Mouse (Mus musculus) limb, embryonic 15.5 days (tissue): ENCODE results near the gene Cadm2. TPM values are rescaled to one million over a fixed set of nuclear protein-coding genes. Genes with fewer than 3 reads are reported as not detected.

ENCODE experiments used
- ATAC-seq: fragments of 200-750 bp; cut with Nextera tagmentation; 2 replicates; pipeline ENCODE4 v1.8.0; 2017; ENCODE audit warnings: low read depth, moderate TSS enrichment; ENCODE audit not compliant: insufficient number of reproducible peaks, low FRiP score, low TSS enrichment
- H3K27ac ChIP-seq: fragments of 300-500 bp; sonication (generic); 2 replicates; pipeline ENCODE4 v1.5.1; 2015; ENCODE audit warnings: moderate library complexity, mild to moderate bottlenecking, inconsistent platforms
- H3K27me3 ChIP-seq: fragments of 300-500 bp; sonication (generic); 2 replicates; pipeline ENCODE4 v1.6.1; 2015; ENCODE audit warnings: inconsistent platforms
- H3K36me3 ChIP-seq: fragments of 300-500 bp; sonication (generic); 2 replicates; pipeline ENCODE4 v1.6.1; 2015; ENCODE audit warnings: inconsistent platforms
- H3K4me1 ChIP-seq: fragments of 300-500 bp; sonication (generic); 2 replicates; pipeline ENCODE4 v1.6.1; 2015; ENCODE audit warnings: inconsistent platforms
- H3K4me2 ChIP-seq: fragments of 300-500 bp; sonication (generic); 2 replicates; pipeline ENCODE4 v1.6.1; 2015; ENCODE audit warnings: mild to moderate bottlenecking, inconsistent platforms
- H3K4me3 ChIP-seq: fragments of 300-500 bp; sonication (generic); 2 replicates; pipeline ENCODE4 v1.5.1; 2015; ENCODE audit warnings: mild to moderate bottlenecking, inconsistent platforms
- H3K9ac ChIP-seq: fragments of 300-500 bp; sonication (generic); 2 replicates; pipeline ENCODE4 v1.6.1; 2015; ENCODE audit warnings: inconsistent platforms
- H3K9me3 ChIP-seq: fragments of 300-500 bp; sonication (generic); 2 replicates; pipeline ENCODE4 v1.6.1; 2016; ENCODE audit warnings: inconsistent platforms
- WGBS: fragments of 180-500 bp; shearing (Covaris S2); methylation state at CpG from one replicate; pipeline ENCODE4 v1.1.7; 2015; 5-methylcytosine and 5-hydroxymethylcytosine counted together
- polyA plus RNA-seq: library from polyadenylated mRNA; unstranded; fragments of >200 nt; fragmentation: Nextera tagmentation; extraction: Ambion mirVana; gene quantifications from 2 replicates; pipeline ENCODE4 v1.2.1, GENCODE M21; 2015

Cadm2 gene
- polyA plus RNA-seq, result 3.1 and 3.3 TPM in 2 replicates

GRCm38 (mm10) chr16:67620826-67621505 lies at the start of gene Cadm2:
Gene Cadm2, minus strand, starts transcription at chr16:67620908.
- under 1% methylated on average over 14 of the region's 35 CpGs for WGBS

DNA sequence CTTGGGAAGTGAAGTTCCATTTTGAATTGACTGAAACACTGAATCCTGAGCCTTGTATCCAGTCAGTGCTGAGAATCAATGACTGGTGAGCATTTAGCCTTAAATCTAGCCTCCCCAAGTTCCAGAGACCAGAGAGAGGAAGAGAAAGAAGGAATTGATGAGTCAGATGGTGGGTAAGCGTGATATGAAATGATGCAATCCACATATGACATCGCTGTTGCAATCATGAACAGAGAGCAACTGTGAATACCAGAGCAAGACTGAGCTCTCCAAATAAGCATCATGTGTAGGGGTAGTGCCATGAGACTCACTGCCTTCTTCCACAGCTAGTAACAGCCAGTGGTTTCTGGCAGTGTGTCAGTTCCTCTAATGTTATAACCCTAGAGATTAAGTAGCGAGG lies 26.2 kb upstream of the Cadm2 start:
- no peaks in the 10 kb centered on the region for H3K36me3 ChIP-seq
- no peak overlapping the region for H3K4me3 ChIP-seq
- no peaks in the 10 kb centered on the region for H3K27me3 ChIP-seq
- no peak for ATAC-seq
- H3K9me3 ChIP-seq, result no peaks in the 10 kb centered on the region
- H3K4me1 ChIP-seq, result no peaks in the 10 kb centered on the region
- H3K27ac ChIP-seq, result no peak overlapping the region
- H3K4me2 ChIP-seq, result no peak overlapping the region
- WGBS, result 86% methylated on average over 3 of the region's 3 CpGs
- no peak overlapping the region for H3K9ac ChIP-seq

More at GRCm38 (mm10) chr16:67620826-67621505, at the start of gene Cadm2:
- peak within 1 kb of the TSS; percentile 95 for H3K4me2 ChIP-seq
- ATAC-seq, result peak; percentile 100
- H3K4me1 ChIP-seq, result peaks cover 18% of the 10 kb centered on the region
- peak within 1 kb of the TSS; percentile 50 for H3K9ac ChIP-seq
- no peak within 1 kb of the TSS for H3K27ac ChIP-seq
- peaks cover 17% of the 10 kb centered on the region for H3K27me3 ChIP-seq
- H3K4me3 ChIP-seq, result peak within 1 kb of the TSS; percentile 71
- no peaks in the 10 kb centered on the region for H3K9me3 ChIP-seq
- no peaks in the 10 kb centered on the region for H3K36me3 ChIP-seq

- H3K4me3 ChIP-seq, result no peak overlapping the region
- no peak overlapping the region for H3K4me2 ChIP-seq
- H3K36me3 ChIP-seq, result no peaks in the 10 kb centered on the region
- no peaks in the 10 kb centered on the region for H3K27me3 ChIP-seq
- ATAC-seq, result no peak
- no peaks in the 10 kb centered on the region for H3K9me3 ChIP-seq
- no peak overlapping the region for H3K9ac ChIP-seq
- WGBS, result 85% methylated on average over 4 of the region's 4 CpGs
- H3K27ac ChIP-seq, result no peak overlapping the region
- no peaks in the 10 kb centered on the region for H3K4me1 ChIP-seq
Measured at GRCm38 (mm10) chr16:67643651-67644050, 22.9 kb upstream of the Cadm2 start.

- ATAC-seq, result peak; percentile 33
- Histone ChIP-seq H3K4me2 (peak overlapping the region; percentile 95), H3K9ac (peak overlapping the region; percentile 50), H3K27ac (no peak overlapping the region), H3K4me3 (peak overlapping the region; percentile 71), H3K9me3 (no peaks in the 10 kb centered on the region), H3K27me3 (peaks cover 17% of the 10 kb centered on the region), H3K36me3 (no peaks in the 10 kb centered on the region), H3K4me1 (peaks cover 18% of the 10 kb centered on the region)
- under 1% methylated on average over 54 of the region's 61 CpGs for WGBS
Measured at GRCm38 (mm10) chr16:67619906-67620781, 564 bp downstream of the Cadm2 start.

DNA sequence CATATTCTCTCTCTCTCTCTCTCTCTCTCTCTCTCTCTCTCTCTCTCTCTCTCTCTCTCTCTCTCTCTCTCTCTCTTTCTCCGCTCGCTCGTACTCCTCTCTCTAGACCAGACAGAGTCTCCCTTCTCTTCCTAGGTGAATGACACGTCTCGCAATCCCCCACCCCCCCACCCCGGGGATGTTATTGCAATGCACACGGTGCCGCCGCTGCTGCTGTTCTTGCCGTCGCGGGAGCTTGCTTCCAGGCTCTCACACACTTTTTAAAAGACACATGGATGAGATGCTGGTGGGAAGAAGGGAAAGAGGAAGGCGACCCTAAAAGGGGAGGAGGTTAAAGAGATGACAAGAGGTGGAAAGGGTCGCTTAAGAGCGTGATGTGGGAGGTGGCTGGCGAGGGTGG lies 1.3 kb downstream of the Cadm2 start:
- no peak overlapping the region for H3K27ac ChIP-seq
- peak overlapping the region; percentile 95 for H3K4me2 ChIP-seq
- ATAC-seq, result no peak
- peak overlapping the region; percentile 71 for H3K4me3 ChIP-seq
- no peak overlapping the region for H3K9ac ChIP-seq
- H3K27me3 ChIP-seq, result peaks cover 17% of the 10 kb centered on the region
- WGBS, result 2% methylated on average over 16 of the region's 16 CpGs
- H3K36me3 ChIP-seq, result no peaks in the 10 kb centered on the region
- peaks cover 18% of the 10 kb centered on the region for H3K4me1 ChIP-seq
- no peaks in the 10 kb centered on the region for H3K9me3 ChIP-seq

- Histone ChIP-seq H3K9ac (no peak overlapping the region), H3K9me3 (no peaks in the 10 kb centered on the region), H3K36me3 (no peaks in the 10 kb centered on the region), H3K4me2 (peak overlapping the region; percentile 95; the same call in 1 of the 2 replicates), H3K4me3 (0 out of 2 replicates have a peak overlapping the region, but pooled peaks have one; percentile 5), H3K27ac (no peak overlapping the region), H3K27me3 (peaks cover 17% of the 10 kb centered on the region), H3K4me1 (peaks cover 18% of the 10 kb centered on the region)
- no peak for ATAC-seq
- 19% methylated on average over 13 of the region's 13 CpGs for WGBS
Measured at GRCm38 (mm10) chr16:67618817-67619216, 1.9 kb downstream of the Cadm2 start.

DNA sequence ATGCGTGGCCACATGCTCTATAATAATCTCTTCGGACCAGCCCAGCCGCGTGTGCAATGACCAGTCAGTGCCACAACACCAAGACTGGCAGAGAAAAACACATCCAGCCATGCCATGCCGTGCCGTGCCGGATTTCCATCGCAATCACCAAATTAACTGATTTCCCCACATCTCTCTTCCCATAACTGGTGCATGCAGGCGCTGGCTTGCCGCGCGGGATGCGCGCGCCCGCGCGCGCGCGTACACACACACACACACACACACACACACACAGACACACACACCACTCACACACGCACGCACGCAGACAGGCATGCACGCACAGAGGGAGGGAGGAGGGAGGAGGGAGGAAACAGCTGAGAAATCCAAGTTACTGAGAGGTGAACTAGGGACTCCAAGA lies 2.9 kb downstream of the Cadm2 start:
- peak overlapping the region; percentile 56 for H3K4me2 ChIP-seq
- H3K27ac ChIP-seq, result no peak overlapping the region
- H3K27me3 ChIP-seq, result peaks cover 17% of the 10 kb centered on the region
- no peak for ATAC-seq
- under 1% methylated on average over 25 of the region's 25 CpGs for WGBS
- no peaks in the 10 kb centered on the region for H3K36me3 ChIP-seq
- H3K9me3 ChIP-seq, result no peaks in the 10 kb centered on the region
- no peak overlapping the region for H3K9ac ChIP-seq
- H3K4me1 ChIP-seq, result peaks cover 18% of the 10 kb centered on the region
- peak overlapping the region; percentile 36 for H3K4me3 ChIP-seq

DNA sequence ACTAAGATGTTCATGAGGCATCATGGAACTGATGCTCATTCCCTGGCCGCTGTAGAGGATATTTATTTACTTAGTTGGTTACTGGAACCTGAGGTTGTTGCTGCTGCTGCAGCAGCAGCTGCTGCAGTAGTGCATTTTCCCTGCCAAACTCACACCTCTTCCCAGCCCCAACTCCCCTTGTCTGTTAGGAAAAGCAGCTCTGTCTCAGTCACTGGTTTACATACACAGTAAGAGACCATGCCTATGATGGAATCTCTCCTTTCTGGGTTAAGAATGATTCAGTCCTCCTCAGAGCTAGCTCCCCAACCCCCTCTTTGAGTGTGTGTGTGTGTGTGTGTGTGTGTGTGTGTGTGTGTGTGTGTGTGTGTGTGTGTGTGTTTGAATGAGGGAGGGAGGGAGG lies 3.5 kb downstream of the Cadm2 start:
- 15% methylated on average over 1 of the region's 1 CpGs for whole genome bisulfite sequencing
- Histone ChIP-seq H3K27ac (no peak overlapping the region), H3K36me3 (no peaks in the 10 kb centered on the region), H3K4me3 (no peak overlapping the region), H3K4me1 (peaks cover 18% of the 10 kb centered on the region), H3K9ac (no peak overlapping the region), H3K27me3 (peaks cover 17% of the 10 kb centered on the region), H3K9me3 (no peaks in the 10 kb centered on the region), H3K4me2 (no peak overlapping the region)
- ATAC-seq, result no peak

- WGBS, result 32% methylated on average over 2 of the region's 2 CpGs
- peaks cover 8% of the 10 kb centered on the region for H3K27me3 ChIP-seq
- H3K4me1 ChIP-seq, result peaks cover 8% of the 10 kb centered on the region; the same call in 1 of the 2 replicates
- no peak for ATAC-seq
- H3K9me3 ChIP-seq, result no peaks in the 10 kb centered on the region
- no peak overlapping the region for H3K27ac ChIP-seq
- no peak overlapping the region for H3K4me2 ChIP-seq
- no peaks in the 10 kb centered on the region for H3K36me3 ChIP-seq
- H3K9ac ChIP-seq, result no peak overlapping the region
- no peak overlapping the region for H3K4me3 ChIP-seq
Measured at GRCm38 (mm10) chr16:67613876-67614275, 6.8 kb downstream of the Cadm2 start.

- Histone ChIP-seq H3K4me1 (0 out of 2 replicates have a peak, but pooled peaks cover 3% of the 10 kb centered on the region), H3K27ac (no peak overlapping the region), H3K4me2 (no peak overlapping the region), H3K9ac (no peak overlapping the region), H3K36me3 (no peaks in the 10 kb centered on the region), H3K9me3 (no peaks in the 10 kb centered on the region), H3K27me3 (no peaks in the 10 kb centered on the region), H3K4me3 (no peak overlapping the region)
- WGBS, result 26% methylated on average over 7 of the region's 7 CpGs
- no peak for ATAC-seq
Measured at GRCm38 (mm10) chr16:67610904-67611681, 9.6 kb downstream of the Cadm2 start.

- H3K27me3 ChIP-seq, result no peaks in the 10 kb centered on the region
- no peak overlapping the region for H3K27ac ChIP-seq
- 76% methylated on average over 4 of the region's 4 CpGs for WGBS
- no peak for ATAC-seq
- no peaks in the 10 kb centered on the region for H3K36me3 ChIP-seq
- H3K9ac ChIP-seq, result no peak overlapping the region
- H3K4me3 ChIP-seq, result no peak overlapping the region
- H3K4me2 ChIP-seq, result no peak overlapping the region
- H3K4me1 ChIP-seq, result 0 out of 2 replicates have a peak, but pooled peaks cover 3% of the 10 kb centered on the region
- H3K9me3 ChIP-seq, result no peaks in the 10 kb centered on the region
Measured at GRCm38 (mm10) chr16:67609116-67609515, 11.6 kb downstream of the Cadm2 start.
